Mouse (Mus musculus) cerebellum, adult 2 months (tissue): ENCODE results near the gene Pawr.

Experiments used
- CTCF ChIP-seq: fragments of 200-500 bp; IDR thresholded peaks from 2 replicates; pipeline ENCODE4 v1.5.1; 2011; ENCODE audit warnings: low read depth, mild to moderate bottlenecking, control low read depth, low read length, moderate library complexity, borderline replicate concordance; ENCODE audit not compliant: insufficient read depth
- POLR2A ChIP-seq: fragments of 200-500 bp; IDR thresholded peaks from 2 replicates; pipeline ENCODE4 v1.6.1; 2011; ENCODE audit warnings: low read length, control low read depth, borderline replicate concordance; ENCODE audit not compliant: insufficient read depth

GRCm38 (mm10) chr10:108436365-108436764 is 104.4 kb downstream of the Pawr start:
- no peak for TF ChIP-seq CTCF
- no peak for TF ChIP-seq POLR2A
